Mouse (Mus musculus): ENCODE results near the gene Olfr59. TPM values are rescaled to one million over a fixed set of nuclear protein-coding genes. Genes with fewer than 3 reads are reported as not detected.

Olfr59 gene
- not detected in 2 replicates for polyA plus RNA-seq (2014; fragmentation: Nextera tagmentation; extraction: Ambion mirVana)

GRCm38 (mm10) chr11:74283436-74283835 is at the start of gene Olfr59:
Gene Olfr59 (plus strand): TSS chr11:74283736.
- Histone ChIP-seq H3K4me3 (replicated peaks; ENCODE audit: low read length) (no peak within 1 kb of the TSS), H3K4me2 (replicated peaks) (no peak within 1 kb of the TSS), H3K9ac (no peak within 1 kb of the TSS), H3K36me3 (replicated peaks; ENCODE audit: control insufficient read depth, insufficient read depth) (no peaks in the 10 kb centered on the region), H3K27ac (no peak within 1 kb of the TSS), H3K4me1 (replicated peaks; ENCODE audit: control insufficient read depth, insufficient read depth, low read length) (no peaks in the 10 kb centered on the region), H3K9me3 (ENCODE audit: control insufficient read depth, low read length) (peaks cover 3% of the 10 kb centered on the region; the same call in 1 of the 2 replicates), H3K27me3 (ENCODE audit: control insufficient read depth, insufficient read depth, low read length) (no peaks in the 10 kb centered on the region)
- DNase-seq (ENCODE audit: low spot score) (no peak), ATAC-seq (ENCODE audit: low FRiP score) (no peak)
- 68% methylated on average over 2 of the region's 2 CpGs for WGBS

- no peak overlapping the region for H3K4me2 ChIP-seq (replicated peaks)
- no peaks in the 10 kb centered on the region for H3K4me1 ChIP-seq (replicated peaks; ENCODE audit: control insufficient read depth, insufficient read depth, low read length)
- H3K27me3 ChIP-seq (ENCODE audit: control insufficient read depth, insufficient read depth, low read length) = no peaks in the 10 kb centered on the region
- no peak for DNase-seq (ENCODE audit: low spot score)
- no peak overlapping the region for H3K27ac ChIP-seq
- no peak overlapping the region for H3K9ac ChIP-seq
- H3K9me3 ChIP-seq (ENCODE audit: control insufficient read depth, low read length) = peaks cover 10% of the 10 kb centered on the region
- H3K4me3 ChIP-seq (replicated peaks; ENCODE audit: low read length) = no peak overlapping the region
- WGBS = 93% methylated on average over 3 of the region's 3 CpGs
- H3K36me3 ChIP-seq (replicated peaks; ENCODE audit: control insufficient read depth, insufficient read depth) = no peaks in the 10 kb centered on the region
- ATAC-seq (ENCODE audit: low FRiP score) = no peak
These were observed 42.3 kb upstream of the Olfr59 start for GRCm38 (mm10) chr11:74241201-74241600.

GRCm38 (mm10) chr11:74259508-74259907 is 24.0 kb upstream of the Olfr59 start, which contains the start of gene Olfr406:
Gene Olfr406 (plus strand): TSS chr11:74259808.
- no peaks in the 10 kb centered on the region for H3K36me3 ChIP-seq (replicated peaks; ENCODE audit: control insufficient read depth, insufficient read depth)
- no peak within 1 kb of the TSS for H3K4me2 ChIP-seq (replicated peaks)
- H3K27me3 ChIP-seq (ENCODE audit: control insufficient read depth, insufficient read depth, low read length) = no peaks in the 10 kb centered on the region
- no peak within 1 kb of the TSS for H3K9ac ChIP-seq
- ATAC-seq (ENCODE audit: low FRiP score) = no peak
- H3K4me1 ChIP-seq (replicated peaks; ENCODE audit: control insufficient read depth, insufficient read depth, low read length) = no peaks in the 10 kb centered on the region
- 59% methylated on average over 2 of the region's 2 CpGs for WGBS
- H3K27ac ChIP-seq = no peak within 1 kb of the TSS
- no peak within 1 kb of the TSS for H3K4me3 ChIP-seq (replicated peaks; ENCODE audit: low read length)
- peaks cover 6% of the 10 kb centered on the region; the same call in 1 of the 2 replicates for H3K9me3 ChIP-seq (ENCODE audit: control insufficient read depth, low read length)
- no peak for DNase-seq (ENCODE audit: low spot score)

- Histone ChIP-seq H3K4me3 (replicated peaks; ENCODE audit: low read length) (no peak overlapping the region), H3K4me2 (replicated peaks) (no peak overlapping the region), H3K9ac (no peak overlapping the region), H3K4me1 (replicated peaks; ENCODE audit: control insufficient read depth, insufficient read depth, low read length) (no peaks in the 10 kb centered on the region), H3K9me3 (ENCODE audit: control insufficient read depth, low read length) (0 out of 2 replicates have a peak, but pooled peaks cover 6% of the 10 kb centered on the region), H3K36me3 (replicated peaks; ENCODE audit: control insufficient read depth, insufficient read depth) (no peaks in the 10 kb centered on the region), H3K27me3 (ENCODE audit: control insufficient read depth, insufficient read depth, low read length) (no peaks in the 10 kb centered on the region), H3K27ac (no peak overlapping the region)
- 78% methylated on average over 2 of the region's 2 CpGs for WGBS
- DNase-seq (ENCODE audit: low spot score) (no peak), ATAC-seq (ENCODE audit: low FRiP score) (no peak)
These were observed 3.7 kb downstream of the Olfr59 start for GRCm38 (mm10) chr11:74287256-74287655.

- Histone ChIP-seq H3K9me3 (ENCODE audit: control insufficient read depth, low read length) (no peaks in the 10 kb centered on the region), H3K4me1 (replicated peaks; ENCODE audit: control insufficient read depth, insufficient read depth, low read length) (no peaks in the 10 kb centered on the region), H3K27ac (no peak overlapping the region), H3K27me3 (ENCODE audit: control insufficient read depth, insufficient read depth, low read length) (no peaks in the 10 kb centered on the region), H3K9ac (no peak overlapping the region), H3K4me3 (replicated peaks; ENCODE audit: low read length) (no peak overlapping the region), H3K36me3 (replicated peaks; ENCODE audit: control insufficient read depth, insufficient read depth) (no peaks in the 10 kb centered on the region), H3K4me2 (replicated peaks) (no peak overlapping the region)
- 83% methylated on average over 2 of the region's 2 CpGs for WGBS
- ATAC-seq (ENCODE audit: low FRiP score) (no peak), DNase-seq (ENCODE audit: low spot score) (no peak)
These were observed 42.5 kb downstream of the Olfr59 start for GRCm38 (mm10) chr11:74326044-74326443.

- DNase-seq (ENCODE audit: low spot score) (no peak), ATAC-seq (ENCODE audit: low FRiP score) (no peak)
- Histone ChIP-seq H3K4me2 (replicated peaks) (no peak overlapping the region), H3K9ac (no peak overlapping the region), H3K36me3 (replicated peaks; ENCODE audit: control insufficient read depth, insufficient read depth) (no peaks in the 10 kb centered on the region), H3K4me1 (replicated peaks; ENCODE audit: control insufficient read depth, insufficient read depth, low read length) (no peaks in the 10 kb centered on the region), H3K27ac (no peak overlapping the region), H3K27me3 (ENCODE audit: control insufficient read depth, insufficient read depth, low read length) (no peaks in the 10 kb centered on the region), H3K4me3 (replicated peaks; ENCODE audit: low read length) (no peak overlapping the region), H3K9me3 (ENCODE audit: control insufficient read depth, low read length) (no peaks in the 10 kb centered on the region)
These were observed 45.2 kb downstream of the Olfr59 start for GRCm38 (mm10) chr11:74328781-74329180.

- Histone ChIP-seq H3K9ac (no peak within 1 kb of the TSS), H3K27ac (no peak within 1 kb of the TSS), H3K4me2 (replicated peaks) (no peak within 1 kb of the TSS), H3K4me3 (replicated peaks; ENCODE audit: low read length) (no peak within 1 kb of the TSS), H3K9me3 (ENCODE audit: control insufficient read depth, low read length) (no peaks in the 10 kb centered on the region), H3K27me3 (ENCODE audit: control insufficient read depth, insufficient read depth, low read length) (no peaks in the 10 kb centered on the region), H3K4me1 (replicated peaks; ENCODE audit: control insufficient read depth, insufficient read depth, low read length) (no peaks in the 10 kb centered on the region), H3K36me3 (replicated peaks; ENCODE audit: control insufficient read depth, insufficient read depth) (no peaks in the 10 kb centered on the region)
- DNase-seq (ENCODE audit: low spot score) (no peak), ATAC-seq (ENCODE audit: low FRiP score) (no peak)
- WGBS = 87% methylated on average over 6 of the region's 6 CpGs
These were observed 54.4 kb downstream of the Olfr59 start, which contains the start of gene Olfr410 for GRCm38 (mm10) chr11:74337931-74338330. Gene Olfr410 (minus strand): TSS chr11:74338031.

Other genes with a start within 250 kb of the Olfr59 start
- gene Olfr139, start 227.2 kb upstream of the Olfr59 start, polyA plus RNA-seq (2014; fragmentation: Nextera tagmentation; extraction: Ambion mirVana) = not detected in 2 replicates
- not detected in 2 replicates for gene Olfr399, start 227.1 kb upstream of the Olfr59 start, polyA plus RNA-seq (2014; fragmentation: Nextera tagmentation; extraction: Ambion mirVana)
- not detected in 2 replicates for gene Zfp616, start 213.8 kb upstream of the Olfr59 start, polyA plus RNA-seq (2014; fragmentation: Nextera tagmentation; extraction: Ambion mirVana)
- gene Olfr401, start 170.0 kb upstream of the Olfr59 start, polyA plus RNA-seq (2014; fragmentation: Nextera tagmentation; extraction: Ambion mirVana) = not detected in 2 replicates
- not detected in 2 replicates for gene Olfr402, start 130.2 kb upstream of the Olfr59 start, polyA plus RNA-seq (2014; fragmentation: Nextera tagmentation; extraction: Ambion mirVana)
- gene Olfr403, start 97.5 kb upstream of the Olfr59 start, polyA plus RNA-seq (2014; fragmentation: Nextera tagmentation; extraction: Ambion mirVana) = not detected in 2 replicates
- gene Olfr43, start 72.4 kb upstream of the Olfr59 start, polyA plus RNA-seq (2014; fragmentation: Nextera tagmentation; extraction: Ambion mirVana) = not detected in 2 replicates
- not detected in 2 replicates for gene Olfr406, start 23.9 kb upstream of the Olfr59 start, polyA plus RNA-seq (2014; fragmentation: Nextera tagmentation; extraction: Ambion mirVana)
- not detected in 2 replicates for gene Olfr410, start 54.3 kb downstream of the Olfr59 start, polyA plus RNA-seq (2014; fragmentation: Nextera tagmentation; extraction: Ambion mirVana)
- not detected in 2 replicates for gene Olfr411, start 68.9 kb downstream of the Olfr59 start, polyA plus RNA-seq (2014; fragmentation: Nextera tagmentation; extraction: Ambion mirVana)
- not detected in 2 replicates for gene Olfr412, start 78.3 kb downstream of the Olfr59 start, polyA plus RNA-seq (2014; fragmentation: Nextera tagmentation; extraction: Ambion mirVana)